Mouse (Mus musculus) megakaryocyte, embryonic 14.5 days (primary cell): ENCODE measurements at regions not wholly inside any gene's neighbourhood (a gene's known extent, or its start where the extent isn't known, plus 50 kb on each side); places are given as distances from the start of the nearest gene placed in this dataset.
"Not testable (repeated sequence)": the region's sequence is repeated elsewhere in the genome, so short reads cannot be mapped to it uniquely, and the experiment has no call there.

ENCODE experiments used
- FLI1 ChIP-seq: IDR thresholded peaks from 2 replicates; pipeline ENCODE4 v1.6.1; 2012; ENCODE audit warnings: low read length, inconsistent platforms, mixed read lengths
- GATA1 ChIP-seq: IDR thresholded peaks from 3 replicates; pipeline ENCODE4 v1.6.1; 2012; ENCODE audit warnings: mixed read lengths, low read length, inconsistent platforms, borderline replicate concordance

GRCm38 (mm10) chr12:112309096-112309495 lies 163.1 kb downstream of the Kif26a start:
- not testable (repeated sequence) for TF ChIP-seq FLI1, GATA1
